Mouse (Mus musculus) retina, postnatal 1 day (tissue): ENCODE measurements at regions not wholly inside any gene's neighbourhood (a gene's known extent, or its start where the extent isn't known, plus 50 kb on each side); places are given as distances from the start of the nearest gene placed in this dataset.

Experiments
- DNase-seq: peaks from one replicate; pipeline ENCODE4 v3.0.0-alpha.2; 2012

- DNase-seq: no peak
Observed at GRCm38 (mm10) chr15:93699971-93700370, 104.3 kb upstream of the Prickle1 start.

GRCm38 (mm10) chr15:93698182-93698822 is 102.6 kb upstream of the Prickle1 start:
- DNase-seq: peak; percentile 33

GRCm38 (mm10) chr15:93690717-93691116 is 95.0 kb upstream of the Prickle1 start:
- DNase-seq: no peak

GRCm38 (mm10) chr15:93690011-93690410 is 94.3 kb upstream of the Prickle1 start:
- no peak for DNase-seq

- no peak for DNase-seq
Observed at GRCm38 (mm10) chr15:93686385-93686784, 90.7 kb upstream of the Prickle1 start.

- DNase-seq: no peak
Observed at GRCm38 (mm10) chr15:93681602-93682001, 85.9 kb upstream of the Prickle1 start.

- no peak for DNase-seq
Observed at GRCm38 (mm10) chr15:93675624-93676023, 79.9 kb upstream of the Prickle1 start.

- DNase-seq: no peak
Observed at GRCm38 (mm10) chr15:93673976-93674375, 78.3 kb upstream of the Prickle1 start.

- DNase-seq: no peak
Observed at GRCm38 (mm10) chr15:93663876-93664275, 68.2 kb upstream of the Prickle1 start.

GRCm38 (mm10) chr15:93662601-93663000 is 66.9 kb upstream of the Prickle1 start:
- no peak for DNase-seq

- no peak for DNase-seq
Observed at GRCm38 (mm10) chr15:93661801-93662200, 66.1 kb upstream of the Prickle1 start.

GRCm38 (mm10) chr15:93660952-93661648 is 65.4 kb upstream of the Prickle1 start:
- no peak for DNase-seq

- no peak for DNase-seq
Observed at GRCm38 (mm10) chr15:93657171-93657570, 61.5 kb upstream of the Prickle1 start.

GRCm38 (mm10) chr15:93656713-93657112 is 61.0 kb upstream of the Prickle1 start:
- no peak for DNase-seq

GRCm38 (mm10) chr15:93655743-93656142 is 60.1 kb upstream of the Prickle1 start:
- DNase-seq: no peak

GRCm38 (mm10) chr15:93655243-93655642 is 59.6 kb upstream of the Prickle1 start:
- DNase-seq: no peak

- DNase-seq: no peak
Observed at GRCm38 (mm10) chr15:93653378-93653777, 57.7 kb upstream of the Prickle1 start.

- no peak for DNase-seq
Observed at GRCm38 (mm10) chr15:93650981-93651757, 55.5 kb upstream of the Prickle1 start.

GRCm38 (mm10) chr15:93650009-93650522 is 54.4 kb upstream of the Prickle1 start:
- no peak for DNase-seq

GRCm38 (mm10) chr15:93648646-93649045 is 53.0 kb upstream of the Prickle1 start:
- DNase-seq: no peak

- DNase-seq: no peak
Observed at GRCm38 (mm10) chr15:93646820-93647219, 51.1 kb upstream of the Prickle1 start.

- no peak for DNase-seq
Observed at GRCm38 (mm10) chr15:93645950-93646349, 50.3 kb upstream of the Prickle1 start.
